13 mouse cellular contexts compared by ENCODE assay signal in the genomic region with DNA sequence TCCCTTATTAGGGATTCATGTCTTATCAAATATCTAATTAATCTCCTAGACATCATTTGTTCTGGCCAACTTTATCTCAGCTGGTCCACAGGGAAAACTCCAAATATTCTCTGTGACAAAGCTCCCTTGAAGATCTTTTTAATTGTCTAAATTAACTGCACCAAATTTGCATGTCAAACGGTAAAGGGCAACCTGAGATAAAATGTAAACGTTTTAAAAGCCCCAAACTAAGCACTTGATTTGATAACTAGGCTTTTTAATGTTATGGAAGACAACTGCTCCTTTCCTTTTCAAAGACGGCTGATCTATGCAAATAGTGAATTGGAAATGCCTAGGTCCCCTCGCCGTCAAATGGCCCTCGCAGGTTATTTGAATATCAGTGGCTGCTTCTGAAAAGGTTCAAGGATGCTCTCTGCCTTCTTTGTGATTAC. TPM values are rescaled to one million over a fixed set of nuclear protein-coding genes. Genes with fewer than 3 reads are reported as not detected.
A peak's percentile ranks its signal among the peaks of the same experiment; 100 is the strongest.
DNase-seq lines count a peak whose midpoint lies in the region; ATAC-seq lines count a peak whose summit lies in the region.
"Had no signal": no experiment of that assay in that cellular context is flagged by ENCODE, and none has a peak within 500 bp of the region (broad histone marks: within the 10 kb centered on the region; RNA-seq: fewer than 3 reads in every experiment).

No protein-coding gene starts in this region.

- H3K9ac ChIP-seq in forebrain, embryonic 15.5 days (replicated peaks), result peak overlapping the region; percentile 16; the same call in 1 of the 2 replicates
- H3K9ac ChIP-seq in midbrain, embryonic 12.5 days (replicated peaks), result no peak overlapping the region
- H3K9ac ChIP-seq: embryonic facial prominence, embryonic 12.5 days had no signal

- WGBS in forebrain, embryonic 15.5 days, result under 1% methylated on average over 6 of the region's 6 CpGs
- 1% methylated on average over 6 of the region's 6 CpGs for WGBS in midbrain, embryonic 12.5 days

- peak overlapping the region; percentile 85 for H3K27ac ChIP-seq in forebrain, embryonic 15.5 days (replicated peaks)
- H3K27ac ChIP-seq in midbrain, embryonic 12.5 days (replicated peaks), result no peak overlapping the region
- H3K27ac ChIP-seq: embryonic facial prominence, embryonic 12.5 days had no signal

- peak overlapping the region; percentile 35 for H3K4me3 ChIP-seq in forebrain, embryonic 15.5 days
- peak overlapping the region; percentile 14 for H3K4me3 ChIP-seq in midbrain, embryonic 12.5 days
- H3K4me3 ChIP-seq: embryonic facial prominence, embryonic 12.5 days had no signal

- no peak for ATAC-seq in cerebellum, adult (ENCODE audit: insufficient number of reproducible peaks, low FRiP score, low TSS enrichment)
- ATAC-seq in forebrain, embryonic 15.5 days (replicated peaks), result no peak
- ATAC-seq in midbrain, embryonic 12.5 days (ENCODE audit: low FRiP score, low read depth), result no peak
- ATAC-seq: Patski had no signal

- peaks cover 67% of the 10 kb centered on the region for H3K4me1 ChIP-seq in forebrain, embryonic 15.5 days
- H3K4me1 ChIP-seq in midbrain, embryonic 12.5 days, result peaks cover 63% of the 10 kb centered on the region

- no peaks in the 10 kb centered on the region for H3K36me3 ChIP-seq in forebrain, embryonic 15.5 days
- no peaks in the 10 kb centered on the region for H3K36me3 ChIP-seq in midbrain, embryonic 12.5 days
- H3K36me3 ChIP-seq: embryonic facial prominence, embryonic 12.5 days had no signal

- H3K4me2 ChIP-seq in forebrain, embryonic 15.5 days (replicated peaks), result peak overlapping the region; percentile 37; the same call in 1 of the 2 replicates
- H3K4me2 ChIP-seq in midbrain, embryonic 12.5 days (replicated peaks), result no peak overlapping the region

- H3K9me3 ChIP-seq in forebrain, embryonic 15.5 days, result no peaks in the 10 kb centered on the region
- no peaks in the 10 kb centered on the region for H3K9me3 ChIP-seq in midbrain, embryonic 12.5 days
- H3K9me3 ChIP-seq: embryonic facial prominence, embryonic 12.5 days had no signal

- peak; percentile 16 for DNase-seq in cerebellum, adult 9-10 months
- DNase-seq in ZHBTc4 (ENCODE audit: low read depth, low spot score), result peak; percentile 71
- no peak for DNase-seq in adrenal gland, postnatal 25 days
- no peak for DNase-seq in layer of hippocampus, postnatal 10 days (ENCODE audit: low spot score in 2 of 2)
- DNase-seq in lung, postnatal 36 days, result no peak
- DNase-seq: heart, postnatal 4 days had no signal

- H3K27me3 ChIP-seq in forebrain, embryonic 15.5 days, result peaks cover 28% of the 10 kb centered on the region
- peaks cover 78% of the 10 kb centered on the region for H3K27me3 ChIP-seq in midbrain, embryonic 12.5 days

RNA-seq across cellular contexts. Expression of gene Sp9, which starts 4.4 kb away (rescaled TPM):
- 12.4 and 13.5 TPM in 2 replicates for polyA plus RNA-seq in forebrain, embryonic 15.5 days (2015; fragmentation: Nextera tagmentation; extraction: Ambion mirVana)
- 4.6 and 7.6 TPM in 2 replicates for polyA plus RNA-seq in midbrain, embryonic 12.5 days (2016; fragmentation: Nextera tagmentation; extraction: Ambion mirVana)
- not detected in 2 replicates for total RNA-seq in adrenal gland, postnatal 25 days (2021)
- total RNA-seq in layer of hippocampus, postnatal 10 days (2021), result 1 to 10 TPM; 4.7 to 5.1 TPM
- total RNA-seq: heart, postnatal 4 days had no signal
- polyA plus RNA-seq: gonadal fat pad, adult 2 months; liver, embryonic 16.5 days; Patski had no signal

RNA-seq across cellular contexts. Expression of gene Scrn3, which starts 36.2 kb away (rescaled TPM):
- polyA plus RNA-seq in forebrain, embryonic 15.5 days (2015; fragmentation: Nextera tagmentation; extraction: Ambion mirVana), result 8.5 and 9.3 TPM in 2 replicates
- polyA plus RNA-seq in midbrain, embryonic 12.5 days (2016; fragmentation: Nextera tagmentation; extraction: Ambion mirVana), result 9.7 and 11.3 TPM in 2 replicates
- total RNA-seq in adrenal gland, postnatal 25 days (2021), result 24.1 and 29.1 TPM in 2 replicates
- total RNA-seq in layer of hippocampus, postnatal 10 days (2021), result 10 to 100 TPM; 12.1 to 12.6 TPM

RNA-seq across cellular contexts. Expression of gene Cir1, which starts 36.3 kb away (rescaled TPM):
- 28.5 and 30.5 TPM in 2 replicates for polyA plus RNA-seq in forebrain, embryonic 15.5 days (2015; fragmentation: Nextera tagmentation; extraction: Ambion mirVana)
- polyA plus RNA-seq in midbrain, embryonic 12.5 days (2016; fragmentation: Nextera tagmentation; extraction: Ambion mirVana), result 24.7 and 28.3 TPM in 2 replicates
- total RNA-seq in adrenal gland, postnatal 25 days (2021), result 22.7 and 27.6 TPM in 2 replicates
- total RNA-seq in layer of hippocampus, postnatal 10 days (2021), result 10 to 100 TPM; 22.8 to 26.7 TPM

RNA-seq across cellular contexts. Expression of gene Ola1, which starts 57.4 kb away (rescaled TPM):
- polyA plus RNA-seq in forebrain, embryonic 15.5 days (2015; fragmentation: Nextera tagmentation; extraction: Ambion mirVana), result 97.2 and 99.5 TPM in 2 replicates
- polyA plus RNA-seq in midbrain, embryonic 12.5 days (2016; fragmentation: Nextera tagmentation; extraction: Ambion mirVana), result 81.1 and 88.0 TPM in 2 replicates
- total RNA-seq in adrenal gland, postnatal 25 days (2021), result 46.2 and 52.6 TPM in 2 replicates
- total RNA-seq in layer of hippocampus, postnatal 10 days (2021), result 100 to 1,000 TPM; 108 to 123 TPM

Comparison
In these comparisons a context has a peak if more than half of its experiments do, and no peak if none do; other contexts are left out.
1. DNase-seq: peak in cerebellum, adult 9-10 months (single experiment) and ZHBTc4 (single experiment); none in adrenal gland, postnatal 25 days (single experiment), layer of hippocampus, postnatal 10 days (0 of 2) and lung, postnatal 36 days (single experiment).